18 mouse cellular contexts compared by ENCODE assay signal in genomic region chr2:125692010-125692409, GRCm38 (mm10). TPM values are rescaled to one million over a fixed set of nuclear protein-coding genes. Genes with fewer than 3 reads are reported as not detected.
DNase-seq lines count a peak whose midpoint lies in the region.
"Had no signal": no experiment of that assay in that cellular context is flagged by ENCODE, and none has a peak within 500 bp of the region (broad histone marks: within the 10 kb centered on the region; RNA-seq: fewer than 3 reads in every experiment).

No protein-coding gene starts in this region.

- peak; percentile 23 to 45 for DNase-seq in left cerebral cortex, adult 18-20 months (ENCODE audit: low spot score in 2 of 2)
- no peak for DNase-seq in left cerebral cortex, postnatal 36 days (ENCODE audit: low spot score in 2 of 2)
- peak; percentile 11 for DNase-seq in right cerebral cortex, postnatal 25 days
- DNase-seq in right cerebral cortex, postnatal 14 days, result no peak
- peak; percentile 27 to 42 for DNase-seq in right cerebral cortex, postnatal 36 days (ENCODE audit: low spot score in 2 of 2)
- no peak for DNase-seq in urinary bladder, postnatal 10 days (ENCODE audit: low spot score)
- DNase-seq: adrenal gland, adult 2 months; adrenal gland, postnatal 14 days; cerebellum, adult 11-12 months; cerebellum, adult 8-10 months; cerebellum, postnatal 10 days; cerebellum, postnatal 36 days; embryo, embryonic 11 days; gastrocnemius, adult 2 months; gastrocnemius, postnatal 14 days; heart, adult 18-20 months; heart, postnatal 10 days; heart, postnatal 4 days had no signal

- intact Hi-C loops in left cerebral cortex, postnatal 36 days (cut with DNase I), result no loop called here

RNA-seq across cellular contexts. Expression of gene Eid1, which starts 19.1 kb away (rescaled TPM):
- 100 to 1,000 TPM; 229 to 233 TPM for total RNA-seq in left cerebral cortex, adult 18-20 months (2021)
- total RNA-seq in left cerebral cortex, postnatal 36 days (2021), result 100 to 1,000 TPM; 213 to 248 TPM

RNA-seq across cellular contexts. Expression of gene Shc4, which starts 31.9 kb away (rescaled TPM):
- 1 to 10 TPM; 5.1 to 5.2 TPM for total RNA-seq in left cerebral cortex, adult 18-20 months (2021)
- total RNA-seq in left cerebral cortex, postnatal 36 days (2021), result 1 to 10 TPM; 5.3 to 5.7 TPM

Comparison
In these comparisons a context has a peak if more than half of its experiments do, and no peak if none do; other contexts are left out.
1. DNase-seq: peak in left cerebral cortex, adult 18-20 months (2 of 2), right cerebral cortex, postnatal 25 days (single experiment) and right cerebral cortex, postnatal 36 days (2 of 2); none in left cerebral cortex, postnatal 36 days (0 of 2), right cerebral cortex, postnatal 14 days (single experiment) and urinary bladder, postnatal 10 days (single experiment).